Mouse (Mus musculus) stomach, embryonic 15.5 days (tissue): ENCODE measurements around the gene BC030867. TPM values are rescaled to one million over a fixed set of nuclear protein-coding genes. Genes with fewer than 3 reads are reported as not detected.

ENCODE experiments used
- ATAC-seq: fragments of 200-750 bp; cut with Nextera tagmentation; 2 replicates; pipeline ENCODE4 v1.8.0; 2017; ENCODE audit warnings: low read depth, moderate number of reproducible peaks, moderate TSS enrichment; ENCODE audit not compliant: insufficient read depth, low FRiP score
- H3K27ac ChIP-seq: fragments of 300-500 bp; sonication (generic); 2 replicates; pipeline ENCODE4 v1.5.1; 2015; ENCODE audit warnings: mild to moderate bottlenecking, inconsistent platforms
- H3K27me3 ChIP-seq: fragments of 300-500 bp; sonication (generic); replicated peaks from 2 replicates; pipeline ENCODE4 v1.6.1; 2015; ENCODE audit warnings: inconsistent platforms
- H3K36me3 ChIP-seq: fragments of 300-500 bp; sonication (generic); 2 replicates; pipeline ENCODE4 v1.6.1; 2015; ENCODE audit warnings: inconsistent platforms
- H3K4me1 ChIP-seq: fragments of 300-500 bp; sonication (generic); 2 replicates; pipeline ENCODE4 v1.6.1; 2015; ENCODE audit warnings: inconsistent platforms
- H3K4me2 ChIP-seq: fragments of 300-500 bp; sonication (generic); 2 replicates; pipeline ENCODE4 v1.6.1; 2015; ENCODE audit warnings: mild to moderate bottlenecking, inconsistent platforms
- H3K4me3 ChIP-seq: fragments of 300-500 bp; sonication (generic); replicated peaks from 2 replicates; pipeline ENCODE4 v1.5.1; 2015; ENCODE audit warnings: inconsistent platforms
- H3K9ac ChIP-seq: fragments of 300-500 bp; sonication (generic); 2 replicates; pipeline ENCODE4 v1.6.1; 2015; ENCODE audit warnings: inconsistent platforms
- H3K9me3 ChIP-seq: fragments of 300-500 bp; sonication (generic); 2 replicates; pipeline ENCODE4 v1.6.1; 2016; ENCODE audit warnings: inconsistent platforms
- WGBS: fragments of 180-500 bp; shearing (Covaris S2); methylation state at CpG from one replicate; pipeline ENCODE4 v1.1.7; 2015; 5-methylcytosine and 5-hydroxymethylcytosine counted together
- polyA plus RNA-seq: library from polyadenylated mRNA; unstranded; fragments of >200 nt; fragmentation: Nextera tagmentation; extraction: Ambion mirVana; gene quantifications from 2 replicates; pipeline ENCODE4 v1.2.1, GENCODE M21; 2015

Gene BC030867
- polyA plus RNA-seq, 1 experiment from 2014 or later = 11.4 TPM

DNA sequence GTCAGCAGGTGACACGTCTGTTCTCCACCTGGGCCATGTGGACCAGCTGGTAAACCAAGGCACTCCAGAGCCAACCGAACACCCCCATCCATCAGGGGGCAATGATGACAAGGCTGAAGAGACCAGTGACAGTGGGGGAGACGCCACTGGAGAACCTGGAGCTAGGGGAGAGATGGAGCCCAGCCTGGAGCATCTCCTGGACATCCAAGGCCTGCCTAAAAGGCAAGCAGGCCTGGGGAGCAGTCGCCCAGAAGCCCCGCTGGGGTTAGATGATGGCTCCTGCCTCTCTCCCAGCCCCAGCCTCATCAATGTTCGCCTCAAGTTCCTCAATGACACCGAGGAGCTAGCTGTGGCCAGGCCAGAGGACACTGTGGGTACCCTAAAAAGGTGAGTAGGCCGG is 38.8 kb downstream of the BC030867 start:
- Histone ChIP-seq H3K4me3 (no peak overlapping the region; the same call in 1 of the 2 replicates), H3K36me3 (peaks cover 37% of the 10 kb centered on the region), H3K9ac (no peak overlapping the region), H3K27ac (no peak overlapping the region), H3K4me1 (peaks cover 20% of the 10 kb centered on the region; the same call in 1 of the 2 replicates), H3K9me3 (no peaks in the 10 kb centered on the region), H3K27me3 (no peaks in the 10 kb centered on the region), H3K4me2 (no peak overlapping the region)
- 84% methylated on average over 8 of the region's 8 CpGs for WGBS
- no peak for ATAC-seq

DNA sequence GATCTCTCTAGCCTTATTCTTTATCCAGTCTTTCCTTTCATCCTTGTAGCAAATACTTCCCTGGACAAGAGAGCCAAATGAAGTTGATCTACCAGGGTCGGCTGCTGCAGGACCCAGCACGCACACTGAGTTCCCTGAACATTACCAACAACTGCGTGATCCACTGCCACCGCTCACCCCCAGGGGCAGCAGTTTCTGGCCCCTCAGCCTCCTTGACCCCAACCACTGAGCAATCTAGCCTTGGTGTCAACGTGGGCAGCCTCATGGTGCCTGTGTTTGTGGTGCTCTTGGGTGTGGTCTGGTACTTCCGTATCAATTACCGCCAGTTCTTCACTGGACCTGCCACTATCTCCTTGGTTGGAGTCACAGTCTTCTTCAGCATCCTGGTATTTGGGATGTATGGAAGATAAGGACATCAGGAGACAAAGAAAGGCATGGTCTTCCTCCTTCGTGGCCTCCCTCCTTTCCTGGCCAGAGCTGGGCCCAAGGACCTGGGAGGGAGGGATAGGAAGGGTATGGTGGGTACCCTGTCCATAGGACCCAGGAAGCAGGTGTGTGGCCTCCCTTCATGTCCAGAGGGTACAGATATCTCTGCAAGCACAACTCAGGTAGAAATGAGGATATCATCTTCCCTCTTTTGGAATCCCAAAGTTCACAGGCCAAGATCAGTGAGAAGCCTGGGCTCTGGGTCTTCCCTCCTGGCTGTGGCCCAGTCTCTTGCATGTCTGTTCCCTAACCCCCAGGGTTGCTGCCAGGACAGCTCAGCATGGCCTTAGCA is 39.5 kb downstream of the BC030867 start:
- ATAC-seq = no peak

DNA sequence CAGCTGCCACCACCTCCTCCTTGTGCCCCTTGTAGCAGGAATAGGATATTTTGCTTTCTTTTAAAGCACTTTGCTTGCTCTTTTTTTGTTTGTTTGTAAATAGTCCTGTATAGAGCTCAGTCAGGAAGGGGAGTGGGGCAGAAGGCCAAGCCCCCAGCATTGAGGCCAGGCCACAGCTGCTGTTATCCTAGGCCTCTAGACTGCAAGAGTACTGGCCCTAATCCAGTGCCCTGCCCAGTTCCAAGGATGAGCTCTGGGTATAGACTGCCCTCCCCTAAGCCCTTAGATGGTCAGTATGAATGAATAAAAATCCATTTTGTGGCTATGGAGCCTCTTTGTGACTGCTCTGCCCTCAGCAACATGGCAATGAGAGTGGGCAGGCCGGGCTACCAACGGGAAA is 40.2 kb downstream of the BC030867 start:
- H3K4me3 ChIP-seq = no peak overlapping the region
- H3K27me3 ChIP-seq = no peaks in the 10 kb centered on the region
- H3K4me1 ChIP-seq = peaks cover 20% of the 10 kb centered on the region; the same call in 1 of the 2 replicates
- ATAC-seq = no peak
- no peaks in the 10 kb centered on the region for H3K9me3 ChIP-seq
- H3K27ac ChIP-seq = no peak overlapping the region
- 66% methylated on average over 2 of the region's 2 CpGs for WGBS
- H3K36me3 ChIP-seq = peaks cover 44% of the 10 kb centered on the region
- no peak overlapping the region for H3K4me2 ChIP-seq
- H3K9ac ChIP-seq = no peak overlapping the region

More for the DNA sequence above, 39.5 kb downstream of the BC030867 start:
- no peaks in the 10 kb centered on the region for H3K9me3 ChIP-seq
- H3K9ac ChIP-seq = no peak overlapping the region
- H3K27me3 ChIP-seq = no peaks in the 10 kb centered on the region
- peaks cover 20% of the 10 kb centered on the region; the same call in 1 of the 2 replicates for H3K4me1 ChIP-seq
- no peak overlapping the region for H3K4me3 ChIP-seq
- no peak overlapping the region for H3K27ac ChIP-seq
- H3K36me3 ChIP-seq = peaks cover 44% of the 10 kb centered on the region
- no peak overlapping the region for H3K4me2 ChIP-seq
- WGBS = 84% methylated on average over 8 of the region's 8 CpGs

DNA sequence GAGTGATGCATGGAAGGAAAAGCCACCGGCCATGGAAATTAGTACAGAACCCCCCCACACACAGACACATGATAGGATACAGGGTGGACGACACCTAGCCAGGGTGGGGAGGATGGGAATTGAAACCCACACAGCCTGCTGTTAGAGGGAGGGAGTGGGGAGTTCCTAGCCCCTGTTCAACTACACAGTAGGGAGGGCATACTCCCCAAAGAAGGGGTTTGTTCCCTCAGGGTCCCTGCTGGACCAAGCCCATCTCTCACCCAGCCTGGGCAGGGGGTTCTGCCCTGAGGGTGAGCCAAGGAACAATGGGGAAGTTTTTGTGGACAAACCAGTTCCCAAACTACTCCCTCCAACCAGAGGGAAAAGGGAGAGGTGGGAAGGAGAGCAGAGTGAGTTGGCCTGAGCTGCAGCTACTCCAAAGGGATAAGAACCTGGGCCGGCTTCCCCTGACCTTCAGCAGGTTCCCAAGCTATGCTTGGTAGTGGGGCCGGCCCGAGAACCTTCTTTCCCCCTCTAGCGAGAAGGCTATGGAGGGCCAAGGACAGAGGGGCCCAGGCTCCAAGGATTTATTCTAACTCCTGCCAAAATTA is 40.9 kb downstream of the BC030867 start:
- no peaks in the 10 kb centered on the region for H3K27me3 ChIP-seq
- no peak for ATAC-seq
- peaks cover 44% of the 10 kb centered on the region for H3K36me3 ChIP-seq
- no peak overlapping the region for H3K4me2 ChIP-seq
- WGBS = 52% methylated on average over 6 of the region's 6 CpGs
- no peak overlapping the region for H3K9ac ChIP-seq
- no peaks in the 10 kb centered on the region for H3K9me3 ChIP-seq
- H3K4me3 ChIP-seq = no peak overlapping the region
- H3K27ac ChIP-seq = no peak overlapping the region
- peaks cover 20% of the 10 kb centered on the region; the same call in 1 of the 2 replicates for H3K4me1 ChIP-seq

DNA sequence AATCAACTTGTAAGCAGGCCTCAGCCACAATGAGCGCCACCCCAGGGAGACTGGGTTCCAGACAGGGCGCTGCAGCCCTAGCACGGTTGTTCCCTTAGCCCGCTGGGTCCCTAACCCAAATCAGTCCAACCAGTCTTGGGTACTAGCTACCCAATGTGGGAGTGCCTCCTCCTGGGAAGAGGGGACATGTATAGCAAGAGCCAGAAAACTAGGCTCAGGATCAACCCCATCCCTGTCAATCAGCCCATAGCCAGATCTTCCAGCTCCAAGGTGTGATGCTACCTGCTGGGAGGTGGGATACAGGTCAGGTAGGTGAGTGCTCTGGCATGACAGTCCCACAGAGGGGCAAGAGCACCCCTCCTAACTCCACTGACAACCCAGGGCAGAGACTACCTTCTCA is 41.5 kb downstream of the BC030867 start:
- Histone ChIP-seq H3K9ac (no peak overlapping the region), H3K4me3 (no peak overlapping the region), H3K4me1 (peaks cover 25% of the 10 kb centered on the region), H3K27ac (no peak overlapping the region), H3K27me3 (no peaks in the 10 kb centered on the region), H3K9me3 (no peaks in the 10 kb centered on the region), H3K4me2 (no peak overlapping the region), H3K36me3 (peaks cover 44% of the 10 kb centered on the region)
- no peak for ATAC-seq
- WGBS = 77% methylated on average over 4 of the region's 4 CpGs

- Histone ChIP-seq H3K4me3 (no peak overlapping the region), H3K9me3 (no peaks in the 10 kb centered on the region), H3K4me2 (no peak overlapping the region), H3K9ac (no peak overlapping the region), H3K4me1 (peaks cover 23% of the 10 kb centered on the region), H3K27me3 (no peaks in the 10 kb centered on the region), H3K36me3 (peaks cover 44% of the 10 kb centered on the region), H3K27ac (no peak overlapping the region)
- no peak for ATAC-seq
- WGBS = 81% methylated on average over 11 of the region's 11 CpGs
Measured at GRCm38 (mm10) chr11:102291051-102291535, 42.4 kb downstream of the BC030867 start.

GRCm38 (mm10) chr11:102293971-102294370 is 45.3 kb downstream of the BC030867 start:
- H3K27me3 ChIP-seq = no peaks in the 10 kb centered on the region
- no peak overlapping the region for H3K4me3 ChIP-seq
- WGBS = 95% methylated on average over 13 of the region's 13 CpGs
- H3K9ac ChIP-seq = no peak overlapping the region
- no peak for ATAC-seq
- peaks cover 27% of the 10 kb centered on the region for H3K36me3 ChIP-seq
- peaks cover 24% of the 10 kb centered on the region for H3K4me1 ChIP-seq
- no peaks in the 10 kb centered on the region for H3K9me3 ChIP-seq
- H3K27ac ChIP-seq = no peak overlapping the region
- H3K4me2 ChIP-seq = no peak overlapping the region

GRCm38 (mm10) chr11:102294416-102294815 is 45.7 kb downstream of the BC030867 start:
- H3K27ac ChIP-seq = no peak overlapping the region
- peaks cover 20% of the 10 kb centered on the region for H3K4me1 ChIP-seq
- ATAC-seq = no peak
- H3K27me3 ChIP-seq = no peaks in the 10 kb centered on the region
- H3K4me2 ChIP-seq = peak overlapping the region; percentile 87; the same call in 1 of the 2 replicates
- no peak overlapping the region for H3K9ac ChIP-seq
- peaks cover 27% of the 10 kb centered on the region for H3K36me3 ChIP-seq
- WGBS = 54% methylated on average over 5 of the region's 5 CpGs
- no peaks in the 10 kb centered on the region for H3K9me3 ChIP-seq
- no peak overlapping the region for H3K4me3 ChIP-seq

GRCm38 (mm10) chr11:102294887-102295597 is 46.4 kb downstream of the BC030867 start:
- H3K4me3 ChIP-seq = peak overlapping the region; percentile 80
- H3K27ac ChIP-seq = peak overlapping the region; percentile 100
- no peaks in the 10 kb centered on the region for H3K27me3 ChIP-seq
- H3K9me3 ChIP-seq = no peaks in the 10 kb centered on the region
- peak overlapping the region; percentile 76 for H3K9ac ChIP-seq
- H3K36me3 ChIP-seq = peaks cover 27% of the 10 kb centered on the region
- no peak for ATAC-seq
- H3K4me2 ChIP-seq = peak overlapping the region; percentile 87
- WGBS = 61% methylated on average over 12 of the region's 12 CpGs
- peaks cover 15% of the 10 kb centered on the region; the same call in 1 of the 2 replicates for H3K4me1 ChIP-seq

GRCm38 (mm10) chr11:102295598-102296471 is 47.2 kb downstream of the BC030867 start:
- Histone ChIP-seq H3K4me2 (peak overlapping the region; percentile 87), H3K4me1 (peaks cover 13% of the 10 kb centered on the region; the same call in 1 of the 2 replicates), H3K9ac (peak overlapping the region; percentile 76), H3K36me3 (peaks cover 23% of the 10 kb centered on the region), H3K27ac (peak overlapping the region; percentile 100), H3K27me3 (no peaks in the 10 kb centered on the region), H3K9me3 (no peaks in the 10 kb centered on the region), H3K4me3 (peak overlapping the region; percentile 80)
- under 1% methylated on average over 64 of the region's 73 CpGs for WGBS
- ATAC-seq = peak; percentile 2
